Mouse (Mus musculus): ENCODE data around the gene Olfr204. TPM values are rescaled to one million over a fixed set of nuclear protein-coding genes. Genes with fewer than 3 reads are reported as not detected.
"Not testable (repeated sequence)": the region's sequence is repeated elsewhere in the genome, so short reads cannot be mapped to it uniquely, and the experiment has no call there.

Olfr204 gene
- polyA plus RNA-seq, 2 experiments = not detected

GRCm38 (mm10) chr16:59286693-59287092, 31.4 kb downstream of the Olfr204 start, which contains the start of gene Olfr202:
TSS of gene Olfr202 (minus strand) at chr16:59286793.
- Histone ChIP-seq H3K36me3 (ENCODE audit: control insufficient read depth, insufficient read depth, low read length) (no peaks in the 10 kb centered on the region), H3K4me1 (ENCODE audit: control insufficient read depth, insufficient read depth, low read length) (no peaks in the 10 kb centered on the region), H3K4me3 (replicated peaks; ENCODE audit: low read length) (no peak within 1 kb of the TSS), H3K4me2 (replicated peaks; ENCODE audit: low read depth, low read length, severe bottlenecking) (no peak within 1 kb of the TSS), H3K9ac (ENCODE audit: low read depth, low read length, severe bottlenecking) (no peak within 1 kb of the TSS), H3K9me3 (ENCODE audit: control insufficient read depth, low read length) (no peaks in the 10 kb centered on the region), H3K27me3 (ENCODE audit: control insufficient read depth, insufficient read depth, low read length) (no peaks in the 10 kb centered on the region), H3K27ac (replicated peaks; ENCODE audit: low read depth, low read length) (no peak within 1 kb of the TSS)
- no peak for TF ChIP-seq POLR2A (IDR thresholded peaks at IDR 0.05; ENCODE audit: borderline replicate concordance, extremely low read depth, insufficient read depth, insufficient read length)
- DNase-seq (ENCODE audit: low spot score) (no peak), ATAC-seq (ENCODE audit: low FRiP score, low read depth) (no peak)
- WGBS = 84% methylated on average over 1 of the region's 1 CpGs

GRCm38 (mm10) chr16:59283476-59283875, 34.6 kb downstream of the Olfr204 start:
- Histone ChIP-seq H3K4me2 (replicated peaks; ENCODE audit: low read depth, low read length, severe bottlenecking) (no peak overlapping the region), H3K9ac (ENCODE audit: low read depth, low read length, severe bottlenecking) (no peak overlapping the region), H3K9me3 (ENCODE audit: control insufficient read depth, low read length) (no peaks in the 10 kb centered on the region), H3K36me3 (ENCODE audit: control insufficient read depth, insufficient read depth, low read length) (no peaks in the 10 kb centered on the region), H3K4me1 (ENCODE audit: control insufficient read depth, insufficient read depth, low read length) (no peaks in the 10 kb centered on the region), H3K27me3 (ENCODE audit: control insufficient read depth, insufficient read depth, low read length) (no peaks in the 10 kb centered on the region), H3K4me3 (replicated peaks; ENCODE audit: low read length) (no peak overlapping the region), H3K27ac (replicated peaks; ENCODE audit: low read depth, low read length) (no peak overlapping the region)
- DNase-seq (ENCODE audit: low spot score) = no peak
- TF ChIP-seq POLR2A (IDR thresholded peaks at IDR 0.05; ENCODE audit: borderline replicate concordance, extremely low read depth, insufficient read depth, insufficient read length) = no peak
- WGBS = 53% methylated on average over 1 of the region's 1 CpGs
- no peak for ATAC-seq (ENCODE audit: low FRiP score, low read depth)

GRCm38 (mm10) chr16:59280542-59280941, 37.5 kb downstream of the Olfr204 start:
- no peak overlapping the region for H3K4me3 ChIP-seq (replicated peaks; ENCODE audit: low read length)
- ATAC-seq (ENCODE audit: low FRiP score, low read depth) (no peak), DNase-seq (ENCODE audit: low spot score) (no peak)
- H3K4me2 ChIP-seq (replicated peaks; ENCODE audit: low read depth, low read length, severe bottlenecking) = no peak overlapping the region
- no peaks in the 10 kb centered on the region for H3K27me3 ChIP-seq (ENCODE audit: control insufficient read depth, insufficient read depth, low read length)
- no peaks in the 10 kb centered on the region for H3K4me1 ChIP-seq (ENCODE audit: control insufficient read depth, insufficient read depth, low read length)
- no peak overlapping the region for H3K27ac ChIP-seq (replicated peaks; ENCODE audit: low read depth, low read length)
- no peaks in the 10 kb centered on the region for H3K9me3 ChIP-seq (ENCODE audit: control insufficient read depth, low read length)
- no peak overlapping the region for H3K9ac ChIP-seq (ENCODE audit: low read depth, low read length, severe bottlenecking)
- 74% methylated on average over 3 of the region's 3 CpGs for WGBS
- TF ChIP-seq POLR2A (IDR thresholded peaks at IDR 0.05; ENCODE audit: borderline replicate concordance, extremely low read depth, insufficient read depth, insufficient read length) = no peak
- H3K36me3 ChIP-seq (ENCODE audit: control insufficient read depth, insufficient read depth, low read length) = no peaks in the 10 kb centered on the region

- not testable (repeated sequence) for DNase-seq (ENCODE audit: low spot score); H3K9me3 ChIP-seq (ENCODE audit: control insufficient read depth, low read length); H3K4me3 ChIP-seq (replicated peaks; ENCODE audit: low read length); H3K4me2 ChIP-seq (replicated peaks; ENCODE audit: low read depth, low read length, severe bottlenecking); H3K4me1 ChIP-seq (ENCODE audit: control insufficient read depth, insufficient read depth, low read length); H3K27ac ChIP-seq (replicated peaks; ENCODE audit: low read depth, low read length); H3K27me3 ChIP-seq (ENCODE audit: control insufficient read depth, insufficient read depth, low read length); H3K36me3 ChIP-seq (ENCODE audit: control insufficient read depth, insufficient read depth, low read length); ATAC-seq (ENCODE audit: low FRiP score, low read depth); H3K9ac ChIP-seq (ENCODE audit: low read depth, low read length, severe bottlenecking)
- 85% methylated on average over 4 of the region's 4 CpGs for WGBS
These were observed 45.5 kb downstream of the Olfr204 start, which contains the start of gene Olfr201 for GRCm38 (mm10) chr16:59272532-59272931. TSS of gene Olfr201 (minus strand) at chr16:59272632.

- WGBS = 74% methylated on average over 4 of the region's 4 CpGs
- not testable (repeated sequence) for H3K27ac ChIP-seq (replicated peaks; ENCODE audit: low read depth, low read length); H3K4me3 ChIP-seq (replicated peaks; ENCODE audit: low read length); H3K27me3 ChIP-seq (ENCODE audit: control insufficient read depth, insufficient read depth, low read length); ATAC-seq (ENCODE audit: low FRiP score, low read depth); H3K9me3 ChIP-seq (ENCODE audit: control insufficient read depth, low read length); DNase-seq (ENCODE audit: low spot score); H3K9ac ChIP-seq (ENCODE audit: low read depth, low read length, severe bottlenecking); H3K36me3 ChIP-seq (ENCODE audit: control insufficient read depth, insufficient read depth, low read length); H3K4me1 ChIP-seq (ENCODE audit: control insufficient read depth, insufficient read depth, low read length); H3K4me2 ChIP-seq (replicated peaks; ENCODE audit: low read depth, low read length, severe bottlenecking)
These were observed 49.0 kb downstream of the Olfr204 start for GRCm38 (mm10) chr16:59269097-59269496.

Other genes with a start within 250 kb of the Olfr204 start
- not detected in 2 replicates for gene Olfr190, start 240.2 kb downstream of the Olfr204 start, polyA plus RNA-seq (2012; rRNA removed)
- not detected in 2 replicates for gene Olfr190, start 240.2 kb downstream of the Olfr204 start, polyA plus RNA-seq (2014; fragmentation: Nextera tagmentation; extraction: Ambion mirVana)
- gene Olfr191, start 228.4 kb downstream of the Olfr204 start, polyA plus RNA-seq (2012; rRNA removed) = not detected in 2 replicates
- gene Olfr191, start 228.4 kb downstream of the Olfr204 start, polyA plus RNA-seq (2014; fragmentation: Nextera tagmentation; extraction: Ambion mirVana) = not detected in 2 replicates
- not detected in 2 replicates for gene Olfr193, start 206.4 kb downstream of the Olfr204 start, polyA plus RNA-seq (2012; rRNA removed)
- not detected in 2 replicates for gene Olfr193, start 206.4 kb downstream of the Olfr204 start, polyA plus RNA-seq (2014; fragmentation: Nextera tagmentation; extraction: Ambion mirVana)
- not detected in 2 replicates for gene Olfr194, start 197.2 kb downstream of the Olfr204 start, polyA plus RNA-seq (2012; rRNA removed)
- gene Olfr194, start 197.2 kb downstream of the Olfr204 start, polyA plus RNA-seq (2014; fragmentation: Nextera tagmentation; extraction: Ambion mirVana) = not detected in 2 replicates
- not detected in 2 replicates for gene Olfr195, start 171.2 kb downstream of the Olfr204 start, polyA plus RNA-seq (2012; rRNA removed)
- not detected in 2 replicates for gene Olfr195, start 171.2 kb downstream of the Olfr204 start, polyA plus RNA-seq (2014; fragmentation: Nextera tagmentation; extraction: Ambion mirVana)
- gene Olfr196, start 147.8 kb downstream of the Olfr204 start, polyA plus RNA-seq (2012; rRNA removed) = not detected in 2 replicates
- not detected in 2 replicates for gene Olfr196, start 147.8 kb downstream of the Olfr204 start, polyA plus RNA-seq (2014; fragmentation: Nextera tagmentation; extraction: Ambion mirVana)
- gene Olfr198, start 114.7 kb downstream of the Olfr204 start, polyA plus RNA-seq (2012; rRNA removed) = not detected in 2 replicates
- gene Olfr198, start 114.7 kb downstream of the Olfr204 start, polyA plus RNA-seq (2014; fragmentation: Nextera tagmentation; extraction: Ambion mirVana) = not detected in 2 replicates
- not detected in 2 replicates for gene Olfr199, start 98.5 kb downstream of the Olfr204 start, polyA plus RNA-seq (2012; rRNA removed)
- gene Olfr199, start 98.5 kb downstream of the Olfr204 start, polyA plus RNA-seq (2014; fragmentation: Nextera tagmentation; extraction: Ambion mirVana) = not detected in 2 replicates
- not detected in 2 replicates for gene Olfr201, start 45.6 kb downstream of the Olfr204 start, polyA plus RNA-seq (2012; rRNA removed)
- not detected in 2 replicates for gene Olfr201, start 45.6 kb downstream of the Olfr204 start, polyA plus RNA-seq (2014; fragmentation: Nextera tagmentation; extraction: Ambion mirVana)
- not detected in 2 replicates for gene Olfr202, start 31.5 kb downstream of the Olfr204 start, polyA plus RNA-seq (2012; rRNA removed)
- gene Olfr202, start 31.5 kb downstream of the Olfr204 start, polyA plus RNA-seq (2014; fragmentation: Nextera tagmentation; extraction: Ambion mirVana) = not detected in 2 replicates
- gene Olfr203, start 19.4 kb downstream of the Olfr204 start, polyA plus RNA-seq (2012; rRNA removed) = not detected in 2 replicates
- not detected in 2 replicates for gene Olfr203, start 19.4 kb downstream of the Olfr204 start, polyA plus RNA-seq (2014; fragmentation: Nextera tagmentation; extraction: Ambion mirVana)
- not detected in 2 replicates for gene Olfr205, start 12.9 kb upstream of the Olfr204 start, polyA plus RNA-seq (2012; rRNA removed)
- gene Olfr205, start 12.9 kb upstream of the Olfr204 start, polyA plus RNA-seq (2014; fragmentation: Nextera tagmentation; extraction: Ambion mirVana) = not detected in 2 replicates
- not detected in 2 replicates for gene Olfr206, start 31.0 kb upstream of the Olfr204 start, polyA plus RNA-seq (2012; rRNA removed)
- gene Olfr206, start 31.0 kb upstream of the Olfr204 start, polyA plus RNA-seq (2014; fragmentation: Nextera tagmentation; extraction: Ambion mirVana) = not detected in 2 replicates
- gene Olfr209, start 45.7 kb upstream of the Olfr204 start, polyA plus RNA-seq (2012; rRNA removed) = not detected in 2 replicates
- not detected in 2 replicates for gene Olfr209, start 45.7 kb upstream of the Olfr204 start, polyA plus RNA-seq (2014; fragmentation: Nextera tagmentation; extraction: Ambion mirVana)
- gene Gabrr3, start 89.1 kb upstream of the Olfr204 start, polyA plus RNA-seq (2012; rRNA removed) = 0.01 and 0.06 TPM in 2 replicates
- gene Gabrr3, start 89.1 kb upstream of the Olfr204 start, polyA plus RNA-seq (2014; fragmentation: Nextera tagmentation; extraction: Ambion mirVana) = 0.07 TPM in 1 of 2 replicates, not detected in the other
- 15.4 and 18.3 TPM in 2 replicates for gene Riox2, start 153.5 kb upstream of the Olfr204 start, polyA plus RNA-seq (2012; rRNA removed)
- 30.4 and 32.4 TPM in 2 replicates for gene Riox2, start 153.5 kb upstream of the Olfr204 start, polyA plus RNA-seq (2014; fragmentation: Nextera tagmentation; extraction: Ambion mirVana)